Mouse (Mus musculus) heart, postnatal 0 days (tissue): ENCODE measurements around the gene Kcnmb2.

Experiments used
- CTCF ChIP-seq: IDR thresholded peaks from 2 replicates; pipeline ENCODE4 v1.5.1; 2016; ENCODE audit warnings: antibody characterized with exemption, control low read depth, low read depth
- EP300 ChIP-seq: IDR thresholded peaks from 2 replicates; pipeline ENCODE4 v1.6.1; 2016; ENCODE audit warnings: antibody characterized with exemption, low read depth

GRCm38 (mm10) chr3:31982444-31982843 lies 80.1 kb downstream of the Kcnmb2 start:
- no peak for TF ChIP-seq CTCF
- no peak for TF ChIP-seq EP300
